Mouse (Mus musculus) myocyte (in vitro differentiated cells): ENCODE results near the gene Espnl. TPM values are rescaled to one million over a fixed set of nuclear protein-coding genes. Genes with fewer than 3 reads are reported as not detected.

Source experiments
- H3K27me3 ChIP-seq: one replicate; pipeline ENCODE4 v1.6.1; 2011; ENCODE audit not compliant: control insufficient read depth, insufficient read depth, insufficient read length
- H3K36me3 ChIP-seq: one replicate; pipeline ENCODE4 v1.6.1; 2011; ENCODE audit not compliant: control insufficient read depth, insufficient read depth
- H3K4me2 ChIP-seq: one replicate; pipeline ENCODE4 v1.6.1; 2011; ENCODE audit warnings: low read depth, control low read depth
- H3K4me3 ChIP-seq: one replicate; pipeline ENCODE4 v1.5.1; 2011; ENCODE audit warnings: mild to moderate bottlenecking, control low read depth, moderate library complexity
- H3K79me2 ChIP-seq: one replicate; pipeline ENCODE4 v1.6.1; 2011; ENCODE audit not compliant: control insufficient read depth, insufficient read depth
- H3ac ChIP-seq: one replicate; pipeline ENCODE4 v1.6.1; 2011; ENCODE audit not compliant: control insufficient read depth, insufficient read length
- CEBPB ChIP-seq: IDR thresholded peaks from 2 replicates; pipeline ENCODE4 v1.6.1; 2011; ENCODE audit warnings: mild to moderate bottlenecking, moderate library complexity; ENCODE audit not compliant: poor library complexity, insufficient read depth, severe bottlenecking
- E2F4 ChIP-seq: IDR thresholded peaks from one replicate; pipeline ENCODE4 v1.6.1; 2011; ENCODE audit warnings: mild to moderate bottlenecking, control low read depth, moderate library complexity; ENCODE audit not compliant: insufficient read depth
- MAX ChIP-seq: IDR thresholded peaks from one replicate; pipeline ENCODE4 v1.6.1; 2011; ENCODE audit warnings: low read depth, mild to moderate bottlenecking, control low read depth
- MYOD1 ChIP-seq, 3 experiments: IDR thresholded peaks; one replicate each; pipeline ENCODE4 v1.6.1; 2011; ENCODE audit warnings: control low read depth in 2 of 3, low read depth in 2 of 3, mild to moderate bottlenecking in 2 of 3, moderate library complexity in 1 of 3; ENCODE audit not compliant: insufficient read length in 2 of 3, control insufficient read depth in 1 of 3
- MYOG ChIP-seq, 3 experiments: IDR thresholded peaks; one replicate each; pipeline ENCODE4 v1.6.1; 2011; ENCODE audit warnings: control low read depth in 2 of 3, low read depth in 2 of 3, mild to moderate bottlenecking in 2 of 3; ENCODE audit not compliant: insufficient read length in 2 of 3, control insufficient read depth in 1 of 3, insufficient read depth in 1 of 3
- POLR2A ChIP-seq: IDR thresholded peaks from one replicate; pipeline ENCODE4 v1.6.1; 2011; ENCODE audit warnings: low read depth, mild to moderate bottlenecking, control low read depth, moderate library complexity; ENCODE audit not compliant: insufficient read length
- POLR2AphosphoS2 ChIP-seq: IDR thresholded peaks from one replicate; pipeline ENCODE4 v1.6.1; 2011; ENCODE audit warnings: low read depth, control low read depth; ENCODE audit not compliant: insufficient read length
- REST ChIP-seq: IDR thresholded peaks from one replicate; pipeline ENCODE4 v1.6.1; 2011; ENCODE audit warnings: mild to moderate bottlenecking, control low read depth, moderate library complexity; ENCODE audit not compliant: insufficient read depth, insufficient read length
- SRF ChIP-seq: IDR thresholded peaks from one replicate; pipeline ENCODE4 v1.6.1; 2011; ENCODE audit warnings: low read depth; ENCODE audit not compliant: control insufficient read depth, insufficient read length
- TCF12 ChIP-seq: IDR thresholded peaks from one replicate; pipeline ENCODE4 v1.6.1; 2011; ENCODE audit warnings: mild to moderate bottlenecking, control low read depth; ENCODE audit not compliant: poor library complexity, insufficient read depth, severe bottlenecking
- TCF3 ChIP-seq: IDR thresholded peaks from one replicate; pipeline ENCODE4 v1.6.1; 2011; ENCODE audit warnings: low read depth, control low read depth; ENCODE audit not compliant: insufficient read length
- USF1 ChIP-seq: IDR thresholded peaks from one replicate; pipeline ENCODE4 v1.6.1; 2011; ENCODE audit warnings: low read depth, mild to moderate bottlenecking, control low read depth, moderate library complexity
- polyA plus RNA-seq: library from polyadenylated mRNA; unstranded; fragments of >200 nt; fragmentation: generic; extraction: Trizol; gene quantifications from one replicate; pipeline ENCODE4 v1.2.1, GENCODE M21; 2012; ENCODE audit warnings: missing spikeins

The Espnl gene
- polyA plus RNA-seq, 1 experiment: 0.12 TPM

DNA sequence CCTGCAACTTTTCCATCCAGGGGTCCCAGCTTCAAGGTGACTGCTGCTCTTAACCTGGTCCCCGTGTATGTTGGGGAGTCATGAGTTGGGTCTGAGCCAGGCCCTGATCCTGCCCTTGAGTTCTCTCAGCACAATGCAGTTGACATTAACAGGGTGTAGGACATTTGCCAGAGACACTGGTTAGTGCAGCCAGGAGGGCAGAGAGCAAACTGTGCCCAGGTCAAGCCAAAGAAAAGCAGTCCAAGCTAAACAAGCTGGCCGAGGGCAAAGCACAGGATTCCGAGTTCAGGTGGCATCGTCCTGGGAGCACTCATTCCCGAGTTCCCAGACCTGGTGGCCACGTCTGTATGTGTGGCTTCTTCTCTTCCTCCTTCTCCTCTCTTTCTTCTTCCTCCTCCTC is 4.2 kb upstream of the Espnl start:
- Histone ChIP-seq H3K4me2 (no peak overlapping the region), H3K36me3 (no peaks in the 10 kb centered on the region), H3K4me3 (no peak overlapping the region), H3ac (no peak overlapping the region), H3K27me3 (no peaks in the 10 kb centered on the region), H3K79me2 (no peaks in the 10 kb centered on the region)
- TF ChIP-seq TCF12 (no peak), TCF3 (no peak), MAX (no peak), SRF (no peak), MYOG (IDR thresholded peaks at IDR 0.05; ENCODE audit: control insufficient read depth in 1 of 3, insufficient read depth in 1 of 3, insufficient read length in 2 of 3, low read depth in 2 of 3) (no peak), MYOD1 (IDR thresholded peaks at IDR 0.05; ENCODE audit: control insufficient read depth in 1 of 3, insufficient read length in 2 of 3, low read depth in 2 of 3) (no peak), POLR2A (no peak), E2F4 (no peak), USF1 (no peak), POLR2AphosphoS2 (no peak), REST (no peak), CEBPB (no peak)

- Histone ChIP-seq H3K4me2 (no peak overlapping the region), H3K27me3 (no peaks in the 10 kb centered on the region), H3ac (no peak overlapping the region), H3K4me3 (no peak overlapping the region), H3K36me3 (no peaks in the 10 kb centered on the region), H3K79me2 (no peaks in the 10 kb centered on the region)
- no peak for TF ChIP-seq TCF3
- TF ChIP-seq MYOG (IDR thresholded peaks at IDR 0.05; ENCODE audit: control insufficient read depth in 1 of 3, insufficient read depth in 1 of 3, insufficient read length in 2 of 3, low read depth in 2 of 3): no peak
- no peak for TF ChIP-seq TCF12
- TF ChIP-seq POLR2AphosphoS2: no peak
- TF ChIP-seq SRF: no peak
- no peak for TF ChIP-seq MAX
- TF ChIP-seq E2F4: no peak
- TF ChIP-seq CEBPB: no peak
- no peak for TF ChIP-seq POLR2A
- TF ChIP-seq REST: no peak
Measured at GRCm38 (mm10) chr1:91324646-91325045, 2.8 kb downstream of the Espnl start.

DNA sequence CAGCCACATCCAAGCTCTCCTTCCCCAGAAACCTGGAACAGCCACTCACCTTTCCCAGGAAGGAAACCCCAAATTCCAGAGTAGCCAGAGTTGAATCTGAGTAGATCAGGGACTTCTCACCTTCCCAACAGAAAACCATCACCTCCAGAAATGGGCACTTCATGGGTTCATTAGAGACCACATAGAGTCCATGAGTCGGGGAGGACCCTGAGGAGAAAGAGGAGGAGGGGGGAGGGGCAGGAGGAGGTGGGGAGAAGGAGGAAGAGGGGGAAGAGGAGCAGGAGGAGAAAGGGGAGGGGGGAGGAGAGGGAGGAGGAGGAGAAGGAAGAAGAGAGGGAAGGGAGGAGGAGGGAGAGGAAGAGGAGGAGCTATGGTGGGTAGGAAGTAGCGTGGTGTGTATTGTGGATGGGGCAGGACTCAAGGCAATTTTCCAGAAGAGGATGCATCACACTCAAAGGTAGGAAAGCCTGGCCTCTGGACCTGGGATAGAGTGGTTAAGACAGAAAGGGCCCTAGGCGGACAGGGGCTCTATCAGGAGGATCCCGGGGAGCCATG is 3.7 kb downstream of the Espnl start:
- no peak overlapping the region for H3K4me2 ChIP-seq
- H3ac ChIP-seq: no peak overlapping the region
- H3K79me2 ChIP-seq: no peaks in the 10 kb centered on the region
- H3K36me3 ChIP-seq: no peaks in the 10 kb centered on the region
- H3K4me3 ChIP-seq: no peak overlapping the region
- no peak for TF ChIP-seq SRF
- TF ChIP-seq TCF12: no peak
- TF ChIP-seq POLR2AphosphoS2: no peak
- no peak for TF ChIP-seq MAX
- TF ChIP-seq MYOG (IDR thresholded peaks at IDR 0.05; ENCODE audit: control insufficient read depth in 1 of 3, insufficient read depth in 1 of 3, insufficient read length in 2 of 3, low read depth in 2 of 3): no peak
- no peak for TF ChIP-seq USF1
- no peak for TF ChIP-seq REST
- no peak for TF ChIP-seq POLR2A
- no peak for TF ChIP-seq E2F4
- no peak for TF ChIP-seq TCF3
- no peak for TF ChIP-seq CEBPB
- no peak for TF ChIP-seq MYOD1 (IDR thresholded peaks at IDR 0.05; ENCODE audit: control insufficient read depth in 1 of 3, insufficient read length in 2 of 3, low read depth in 2 of 3)
- no peaks in the 10 kb centered on the region for H3K27me3 ChIP-seq

DNA sequence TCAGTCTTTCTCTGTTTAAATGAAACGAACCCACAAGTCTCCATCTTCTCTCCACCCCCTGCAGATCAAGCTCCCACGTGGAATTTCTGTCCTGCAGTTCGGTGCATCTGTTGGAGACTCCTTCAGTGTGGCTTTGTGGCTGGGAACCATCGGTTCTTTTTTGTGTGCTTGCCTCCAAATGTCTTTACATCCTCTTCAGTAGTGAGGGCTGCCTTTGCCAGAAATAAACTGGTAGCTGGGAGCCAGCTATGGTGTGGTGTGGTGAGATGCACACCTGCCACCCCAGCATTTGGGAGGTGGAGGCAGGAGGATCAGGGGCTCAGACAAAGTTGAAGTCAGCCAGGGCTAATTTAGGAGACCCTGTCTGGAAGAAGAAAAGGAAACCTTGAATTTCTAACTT is 10.2 kb downstream of the Espnl start:
- Histone ChIP-seq H3ac (no peak overlapping the region), H3K36me3 (no peaks in the 10 kb centered on the region), H3K27me3 (no peaks in the 10 kb centered on the region), H3K79me2 (no peaks in the 10 kb centered on the region), H3K4me2 (no peak overlapping the region), H3K4me3 (no peak overlapping the region)
- TF ChIP-seq CEBPB (no peak), POLR2A (no peak), MAX (no peak), SRF (no peak), POLR2AphosphoS2 (no peak), MYOG (IDR thresholded peaks at IDR 0.05; ENCODE audit: control insufficient read depth in 1 of 3, insufficient read depth in 1 of 3, insufficient read length in 2 of 3, low read depth in 2 of 3) (peak in 1 of 3 experiments; percentile 37), E2F4 (no peak), MYOD1 (IDR thresholded peaks at IDR 0.05; ENCODE audit: control insufficient read depth in 1 of 3, insufficient read length in 2 of 3, low read depth in 2 of 3) (peak in 1 of 3 experiments; percentile 66), USF1 (no peak), REST (no peak), TCF3 (no peak)
